Mouse (Mus musculus): ENCODE measurements around the gene Msmp. TPM values are rescaled to one million over a fixed set of nuclear protein-coding genes. Genes with fewer than 3 reads are reported as not detected.

Msmp gene
- total RNA-seq, 1 experiment from 2014 or later, result 5.7 TPM

- no peak for DNase-seq
These were observed 9.2 kb upstream of the Msmp start for GRCm38 (mm10) chr4:43593453-43593852.

- DNase-seq, result no peak
These were observed 7.7 kb upstream of the Msmp start for GRCm38 (mm10) chr4:43591961-43592360.

- DNase-seq, result no peak
These were observed 7.2 kb upstream of the Msmp start for GRCm38 (mm10) chr4:43591543-43591942.

- no peak for DNase-seq
These were observed 3.4 kb upstream of the Msmp start for GRCm38 (mm10) chr4:43587681-43588080.

- DNase-seq, result peak; percentile 54
These were observed 2.1 kb upstream of the Msmp start for GRCm38 (mm10) chr4:43586411-43586810.

GRCm38 (mm10) chr4:43585682-43586081 is 1.4 kb upstream of the Msmp start:
- DNase-seq, result no peak

GRCm38 (mm10) chr4:43583421-43583820 is 873 bp downstream of the Msmp start:
- DNase-seq, result no peak

GRCm38 (mm10) chr4:43582241-43582640 is 2.1 kb downstream of the Msmp start:
- no peak for DNase-seq

- DNase-seq, result no peak
These were observed 2.9 kb downstream of the Msmp start for GRCm38 (mm10) chr4:43581381-43581780.

- DNase-seq, result no peak
These were observed 3.6 kb downstream of the Msmp start for GRCm38 (mm10) chr4:43580721-43581120.

GRCm38 (mm10) chr4:43579731-43580130 is 4.6 kb downstream of the Msmp start:
- DNase-seq, result no peak

- DNase-seq, result no peak
These were observed 5.0 kb downstream of the Msmp start for GRCm38 (mm10) chr4:43579256-43579655.

GRCm38 (mm10) chr4:43578376-43579204 is 5.7 kb downstream of the Msmp start, which contains the start of the genes Rgp1 and Gba2:
Rgp1 (plus strand) TSS chr4:43578715.
Gba2 (minus strand) TSS chr4:43578873.
- peak; percentile 92 for DNase-seq

- DNase-seq, result no peak
These were observed 6.9 kb downstream of the Msmp start for GRCm38 (mm10) chr4:43577237-43577881.

GRCm38 (mm10) chr4:43575356-43575755 is 8.9 kb downstream of the Msmp start:
- no peak for DNase-seq

GRCm38 (mm10) chr4:43573561-43573960 is 10.7 kb downstream of the Msmp start:
- no peak for DNase-seq

- no peak for DNase-seq
These were observed 12.8 kb downstream of the Msmp start for GRCm38 (mm10) chr4:43571395-43572045.

- no peak for DNase-seq
These were observed 17.2 kb downstream of the Msmp start for GRCm38 (mm10) chr4:43567140-43567539.

- no peak for DNase-seq
These were observed 20.1 kb downstream of the Msmp start for GRCm38 (mm10) chr4:43564231-43564630.

- no peak for DNase-seq
These were observed 20.8 kb downstream of the Msmp start for GRCm38 (mm10) chr4:43563601-43563875.

- DNase-seq, result no peak
These were observed 21.3 kb downstream of the Msmp start for GRCm38 (mm10) chr4:43562769-43563600.

GRCm38 (mm10) chr4:43561997-43562768 is 22.1 kb downstream of the Msmp start, which contains the start of the genes Creb3 and Tln1:
Creb3 (plus strand) TSS chr4:43562332.
Tln1 (minus strand) TSS chr4:43562691.
- peak; percentile 90 for DNase-seq
